Mouse (Mus musculus) ES-E14 (cell line): ENCODE data around the gene Neu1. TPM values are rescaled to one million over a fixed set of nuclear protein-coding genes. Genes with fewer than 3 reads are reported as not detected.
"Not testable (repeated sequence)": the region's sequence is repeated elsewhere in the genome, so short reads cannot be mapped to it uniquely, and the experiment has no call there.

Source experiments
- DNase-seq: peaks from one replicate; pipeline ENCODE4 v3.0.0-alpha.2; 2013; ENCODE audit warnings: low read depth, low spot score
- H3K27ac ChIP-seq: 2 replicates; pipeline ENCODE4 v1.5.1; 2012; ENCODE audit warnings: low read depth, mild to moderate bottlenecking, low read length, moderate library complexity, mixed read lengths; ENCODE audit not compliant: poor library complexity, insufficient read depth, severe bottlenecking
- H3K36me3 ChIP-seq: 2 replicates; pipeline ENCODE4 v1.6.1; 2012; ENCODE audit warnings: mild to moderate bottlenecking, low read length, moderate library complexity, mixed read lengths; ENCODE audit not compliant: control insufficient read depth, poor library complexity, insufficient read depth, severe bottlenecking
- H3K4me1 ChIP-seq, 2 experiments: fragments of 150-350 bp in 1 of 2; sonication (generic) in 1 of 2; 2 replicates each; pipeline ENCODE4 v1.6.1; 2012; ENCODE audit warnings: low read length in 2 of 2, mild to moderate bottlenecking in 1 of 2, mixed read lengths in 1 of 2; ENCODE audit not compliant: control insufficient read depth in 2 of 2, insufficient read depth in 2 of 2, poor library complexity in 1 of 2
- H3K4me3 ChIP-seq, 2 experiments: fragments of 150-350 bp in 1 of 2; sonication (generic) in 1 of 2; 2 replicates each; pipeline ENCODE4 v1.5.1; 2012; ENCODE audit warnings: low read length in 2 of 2, low read depth in 1 of 2, mild to moderate bottlenecking in 1 of 2, mixed read lengths in 1 of 2; ENCODE audit not compliant: insufficient read depth in 1 of 2, poor library complexity in 1 of 2, severe bottlenecking in 1 of 2
- H3K9ac ChIP-seq: 2 replicates; pipeline ENCODE4 v1.6.1; 2012; ENCODE audit warnings: low read depth, mild to moderate bottlenecking, low read length, mixed read lengths; ENCODE audit not compliant: poor library complexity, insufficient read depth, severe bottlenecking
- H3K9me3 ChIP-seq: fragments of 150-350 bp; sonication (generic); 2 replicates; pipeline ENCODE4 v1.6.1; 2012; ENCODE audit warnings: low read depth, mild to moderate bottlenecking, low read length; ENCODE audit not compliant: control insufficient read depth, insufficient read depth
- CHD2 ChIP-seq: IDR thresholded peaks from 2 replicates; pipeline ENCODE4 v1.6.1; 2014; ENCODE audit warnings: mild to moderate bottlenecking, low read depth, low read length, inconsistent platforms
- HCFC1 ChIP-seq: IDR thresholded peaks from 2 replicates; pipeline ENCODE4 v1.6.1; 2012; ENCODE audit warnings: low read length, inconsistent platforms, borderline replicate concordance; ENCODE audit not compliant: insufficient read depth
- MAFK ChIP-seq: IDR thresholded peaks from 2 replicates; pipeline ENCODE4 v1.6.1; 2014; ENCODE audit warnings: mild to moderate bottlenecking, low read depth, low read length, inconsistent platforms; ENCODE audit not compliant: insufficient read depth
- ZC3H11A ChIP-seq: IDR thresholded peaks from 2 replicates; pipeline ENCODE4 v1.6.1; 2012; ENCODE audit warnings: low read depth, mild to moderate bottlenecking, inconsistent platforms, low read length, borderline replicate concordance
- ZNF384 ChIP-seq: IDR thresholded peaks from 2 replicates; pipeline ENCODE4 v1.6.1; 2012; ENCODE audit warnings: low read depth, low read length, inconsistent platforms
- in situ Hi-C, 2 experiments: fragments of 600-800 bp; cut with MboI; formaldehyde crosslinking; loops; one replicate each; pipeline ENCODE4 v1.15.1; 2025; ENCODE audit warnings: low sequenced_read_pairs in 2 of 2, inconsistent platforms in 1 of 2; ENCODE audit not compliant: unreplicated experiment in 2 of 2
- total RNA-seq: library from RNA; depleted of rRNA; stranded (reverse); fragments of 300-350 nt; gene quantifications from 2 replicates; pipeline ENCODE4 v1.2.3, GENCODE M21; 2012

Neu1 gene
- total RNA-seq, 1 experiment = 24.0 TPM

GRCm38 (mm10) chr17:34962841-34963240 lies 31.8 kb downstream of the Neu1 start:
- Histone ChIP-seq H3K4me3 (no peak overlapping the region), H3K27ac (no peak overlapping the region), H3K9me3 (no peaks in the 10 kb centered on the region), H3K36me3 (no peaks in the 10 kb centered on the region), H3K9ac (no peak overlapping the region), H3K4me1 (peaks cover 3 to 16% of the 10 kb centered on the region in 2 experiments; a peak in 2 of 4 replicates)
- DNase-seq = no peak
- in situ Hi-C loops = no loop called here
- TF ChIP-seq HCFC1 (no peak), ZNF384 (no peak), MAFK (no peak), CHD2 (no peak), ZC3H11A (no peak)

- Histone ChIP-seq H3K4me1 (peaks cover 3 to 16% of the 10 kb centered on the region in 2 experiments; a peak in 2 of 4 replicates), H3K9me3 (no peaks in the 10 kb centered on the region), H3K9ac (no peak overlapping the region), H3K27ac (no peak overlapping the region), H3K36me3 (no peaks in the 10 kb centered on the region), H3K4me3 (no peak overlapping the region)
- TF ChIP-seq MAFK (no peak), CHD2 (no peak), ZC3H11A (no peak), ZNF384 (no peak), HCFC1 (no peak)
- no peak for DNase-seq
- in situ Hi-C loops = no loop called here
Observed at GRCm38 (mm10) chr17:34964640-34965049, 33.6 kb downstream of the Neu1 start.

- no peak for DNase-seq
- in situ Hi-C loops = no loop called here
Observed at GRCm38 (mm10) chr17:34965627-34966026, 34.6 kb downstream of the Neu1 start.

GRCm38 (mm10) chr17:34969822-34970221 lies 38.8 kb downstream of the Neu1 start, which contains the start of gene Gm20481:
Gm20481 (plus strand) TSS chr17:34969912.
- DNase-seq, H3K36me3 ChIP-seq, H3K27ac ChIP-seq, H3K9me3 ChIP-seq, in situ Hi-C loops, H3K9ac ChIP-seq: not testable (repeated sequence)
- peaks cover 0 to 12% of the 10 kb centered on the region in 2 experiments; a peak in 2 of 4 replicates for H3K4me1 ChIP-seq
- peak within 1 kb of the TSS in 1 of 2 experiments; percentile 39; a peak in 1 of 4 replicates for H3K4me3 ChIP-seq

More at GRCm38 (mm10) chr17:34965627-34966026, 34.6 kb downstream of the Neu1 start:
- H3K4me1 ChIP-seq = peaks cover 3 to 13% of the 10 kb centered on the region in 2 experiments; a peak in 2 of 4 replicates
- no peak for TF ChIP-seq HCFC1
- no peak for TF ChIP-seq CHD2
- TF ChIP-seq MAFK = no peak
- TF ChIP-seq ZC3H11A = no peak
- no peak for TF ChIP-seq ZNF384
- no peak overlapping the region for H3K9ac ChIP-seq
- H3K36me3 ChIP-seq = no peaks in the 10 kb centered on the region
- H3K4me3 ChIP-seq = no peak overlapping the region
- no peaks in the 10 kb centered on the region for H3K9me3 ChIP-seq
- no peak overlapping the region for H3K27ac ChIP-seq

- H3K4me1 ChIP-seq, H3K27ac ChIP-seq, in situ Hi-C loops, H3K9ac ChIP-seq, H3K9me3 ChIP-seq, DNase-seq, H3K4me3 ChIP-seq, H3K36me3 ChIP-seq: not testable (repeated sequence)
Observed at GRCm38 (mm10) chr17:34970850-34971249, 39.8 kb downstream of the Neu1 start.

DNA sequence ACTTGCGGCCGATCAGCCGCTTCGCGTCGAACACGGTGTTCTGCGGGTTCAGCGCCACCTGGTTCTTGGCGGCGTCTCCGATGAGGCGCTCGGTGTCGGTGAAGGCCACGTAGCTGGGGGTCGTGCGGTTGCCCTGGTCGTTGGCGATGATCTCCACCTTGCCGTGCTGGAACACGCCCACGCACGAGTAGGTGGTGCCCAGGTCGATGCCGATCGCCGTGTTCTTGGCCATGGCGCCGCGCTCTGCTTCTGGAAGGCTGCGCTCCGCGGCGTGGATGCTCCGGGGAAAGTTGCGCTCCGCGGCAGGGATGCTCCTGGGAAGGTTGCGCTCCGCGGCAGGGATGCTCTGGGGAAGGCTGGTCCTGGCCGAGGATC lies 40.6 kb downstream of the Neu1 start:
- H3K9me3 ChIP-seq, H3K27ac ChIP-seq, DNase-seq, in situ Hi-C loops, H3K4me1 ChIP-seq, H3K36me3 ChIP-seq, H3K9ac ChIP-seq: not testable (repeated sequence)
- peak overlapping the region in 1 of 2 experiments; percentile 35; a peak in 1 of 4 replicates for H3K4me3 ChIP-seq

- H3K4me3 ChIP-seq = peak within 1 kb of the TSS; percentile 35; a peak in 3 of 4 replicates
- H3K27ac ChIP-seq, H3K9ac ChIP-seq, H3K36me3 ChIP-seq, DNase-seq, H3K4me1 ChIP-seq, H3K9me3 ChIP-seq, in situ Hi-C loops: not testable (repeated sequence)
Observed at GRCm38 (mm10) chr17:34972069-34972749, 41.2 kb downstream of the Neu1 start, which contains the start of the genes Hspa1a and Hspa1l. Hspa1a (minus strand) TSS chr17:34972156. Hspa1l (plus strand) TSS chr17:34972703.
